Mouse (Mus musculus): ENCODE measurements around the gene Gm21943. TPM values are rescaled to one million over a fixed set of nuclear protein-coding genes. Genes with fewer than 3 reads are reported as not detected.

The Gm21943 gene
- not detected for total RNA-seq (2023)

DNA sequence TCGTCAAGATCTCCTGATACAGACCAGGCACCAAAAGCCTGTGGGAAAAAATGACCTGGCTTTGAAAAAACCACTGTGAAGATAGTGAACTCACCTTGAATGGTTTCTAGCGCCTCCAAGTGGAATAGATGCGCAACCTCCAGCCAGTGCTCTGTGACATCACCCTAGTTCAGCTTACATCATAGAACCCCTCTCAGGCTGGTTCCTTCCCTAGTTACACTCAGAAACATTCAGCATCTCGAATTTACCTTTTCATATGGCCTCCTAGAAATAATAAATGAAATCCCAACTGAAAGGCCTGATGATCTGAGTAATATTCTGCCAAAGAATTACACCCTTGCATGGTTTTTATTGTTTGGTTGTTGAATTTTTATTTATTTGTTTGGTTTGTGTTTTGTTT is at the start of gene Gm21943:
Gm21943 (minus strand) TSS at position 101 of the 400 bp plus-strand sequence.

Other genes with a start within 250 kb of the Gm21943 start
- not detected for gene Gm28961, start 172.0 kb upstream of the Gm21943 start, total RNA-seq (2023)